In genomic region chr8:119838100-119838982, GRCm38 (mm10) we compare ENCODE assay signal across 8 mouse cellular contexts. TPM values are rescaled to one million over a fixed set of nuclear protein-coding genes. Genes with fewer than 3 reads are reported as not detected.
A peak's percentile ranks its signal among the peaks of the same experiment; 100 is the strongest.
DNase-seq lines count a peak whose midpoint lies in the region; ATAC-seq and TF ChIP-seq lines count a peak whose summit lies in the region.

No protein-coding gene starts in this region.

- H3K4me1 ChIP-seq in thymus, adult 2 months (replicated peaks; ENCODE audit: control insufficient read depth, insufficient read depth, low read length): peaks cover 55% of the 10 kb centered on the region
- peaks cover 61% of the 10 kb centered on the region for H3K4me1 ChIP-seq in forebrain, embryonic 13.5 days
- peaks cover 51% of the 10 kb centered on the region for H3K4me1 ChIP-seq in limb, embryonic 10.5 days
- peaks cover 43% of the 10 kb centered on the region for H3K4me1 ChIP-seq in neural tube, embryonic 14.5 days (ENCODE audit: control insufficient read depth, insufficient read depth, low read length)
- peaks cover 6% of the 10 kb centered on the region for H3K4me1 ChIP-seq in lung, adult 2 months (ENCODE audit: control insufficient read depth, insufficient read depth, low read length)

- H3K36me3 ChIP-seq in thymus, adult 2 months (ENCODE audit: control insufficient read depth, insufficient read depth, low read length): no peaks in the 10 kb centered on the region
- peaks cover 10% of the 10 kb centered on the region; the same call in 1 of the 2 replicates for H3K36me3 ChIP-seq in forebrain, embryonic 13.5 days (ENCODE audit: poor library complexity, severe bottlenecking)
- no peaks in the 10 kb centered on the region for H3K36me3 ChIP-seq in limb, embryonic 10.5 days
- H3K36me3 ChIP-seq in neural tube, embryonic 14.5 days (ENCODE audit: control insufficient read depth, insufficient read depth, low read length): no peaks in the 10 kb centered on the region

- ATAC-seq in forebrain, embryonic 13.5 days: no peak
- no peak for ATAC-seq in neural tube, embryonic 14.5 days (ENCODE audit: low read depth)

- peak overlapping the region; percentile 84 for H3K4me2 ChIP-seq in forebrain, embryonic 13.5 days
- H3K4me2 ChIP-seq in neural tube, embryonic 14.5 days (ENCODE audit: low read depth, low read length): peak overlapping the region; percentile 87

- H3K9ac ChIP-seq in forebrain, embryonic 13.5 days: peak overlapping the region; percentile 82
- H3K9ac ChIP-seq in neural tube, embryonic 14.5 days (replicated peaks; ENCODE audit: low read depth, low read length): peak overlapping the region; percentile 80; the same call in 1 of the 2 replicates

- H3K27ac ChIP-seq in thymus, adult 2 months (ENCODE audit: control insufficient read depth, insufficient read depth, low read length): peak overlapping the region; percentile 45
- peak overlapping the region; percentile 70 for H3K27ac ChIP-seq in forebrain, embryonic 13.5 days
- peak overlapping the region; percentile 85 for H3K27ac ChIP-seq in limb, embryonic 10.5 days
- H3K27ac ChIP-seq in neural tube, embryonic 14.5 days (ENCODE audit: low read depth, low read length): no peak overlapping the region

- WGBS in thymus, adult 2 months: 35% methylated on average over 19 of the region's 19 CpGs
- WGBS in forebrain, embryonic 13.5 days: 76% methylated on average over 19 of the region's 19 CpGs
- WGBS in limb, embryonic 10.5 days: 86% methylated on average over 19 of the region's 19 CpGs
- WGBS in neural tube, embryonic 14.5 days: 44% methylated on average over 19 of the region's 19 CpGs
- WGBS in lung, adult 2 months: 45% methylated on average over 19 of the region's 19 CpGs

- no peak for TF ChIP-seq CTCF in thymus, adult 2 months (IDR thresholded peaks at IDR 0.05; ENCODE audit: borderline replicate concordance, control insufficient read depth, extremely low read depth, insufficient read depth, low read length, poor library complexity)
- no peak for TF ChIP-seq CTCF in lung, adult 2 months (IDR thresholded peaks at IDR 0.05; ENCODE audit: insufficient read depth, low read length)

- H3K9me3 ChIP-seq in forebrain, embryonic 13.5 days (replicated peaks): no peaks in the 10 kb centered on the region
- no peaks in the 10 kb centered on the region for H3K9me3 ChIP-seq in limb, embryonic 10.5 days (replicated peaks)
- H3K9me3 ChIP-seq in neural tube, embryonic 14.5 days (ENCODE audit: control insufficient read depth, low read length): no peaks in the 10 kb centered on the region

- DNase-seq in thymus, adult 2 months: peak; percentile 34
- no peak for DNase-seq in thymus, adult 18-20 months
- no peak for DNase-seq in limb, embryonic 10.5 days (ENCODE audit: low spot score)
- no peak for DNase-seq in lung, adult 2 months
- DNase-seq in adrenal gland, postnatal 25 days: no peak
- DNase-seq in spleen, adult 18-20 months: no peak

- peak overlapping the region; percentile 32 for H3K4me3 ChIP-seq in thymus, adult 2 months (ENCODE audit: control insufficient read depth, insufficient read depth, low read length)
- H3K4me3 ChIP-seq in forebrain, embryonic 13.5 days: peak overlapping the region; percentile 71
- H3K4me3 ChIP-seq in limb, embryonic 10.5 days: peak overlapping the region; percentile 70
- peak overlapping the region; percentile 79 for H3K4me3 ChIP-seq in neural tube, embryonic 14.5 days (ENCODE audit: low read depth, low read length)
- H3K4me3 ChIP-seq in lung, adult 2 months (replicated peaks; ENCODE audit: extremely low read depth, low read depth, low read length): no peak overlapping the region

- no peaks in the 10 kb centered on the region for H3K27me3 ChIP-seq in thymus, adult 2 months (ENCODE audit: control insufficient read depth, insufficient read depth, low read length)
- no peaks in the 10 kb centered on the region for H3K27me3 ChIP-seq in forebrain, embryonic 13.5 days
- H3K27me3 ChIP-seq in limb, embryonic 10.5 days (ENCODE audit: low read depth, poor library complexity, severe bottlenecking): peaks cover 5% of the 10 kb centered on the region; the same call in 1 of the 2 replicates
- H3K27me3 ChIP-seq in neural tube, embryonic 14.5 days (ENCODE audit: control insufficient read depth, insufficient read depth, low read length): no peaks in the 10 kb centered on the region

- 0 out of 2 replicates have a peak, but pooled peaks have one; percentile 19 for TF ChIP-seq POLR2A in thymus, adult 2 months (IDR thresholded peaks at IDR 0.05; ENCODE audit: control insufficient read depth, extremely low read depth, insufficient read depth, low read length, poor library complexity)
- no peak for TF ChIP-seq POLR2A in lung, adult 2 months (IDR thresholded peaks at IDR 0.05; ENCODE audit: borderline replicate concordance, extremely low read depth, low read depth, low read length)

RNA-seq across cellular contexts. Expression of gene Cotl1, which starts 2.0 kb away (rescaled TPM):
- polyA plus RNA-seq in thymus, adult 2 months (2012; rRNA removed): 428 and 476 TPM in 2 replicates
- polyA plus RNA-seq in forebrain, embryonic 13.5 days (2015; fragmentation: Nextera tagmentation; extraction: Ambion mirVana): 92.3 and 99.6 TPM in 2 replicates
- polyA plus RNA-seq in limb, embryonic 10.5 days (2016; fragmentation: Nextera tagmentation; extraction: Ambion mirVana): 53.2 and 94.6 TPM in 2 replicates
- polyA plus RNA-seq in neural tube, embryonic 14.5 days (2014; fragmentation: Nextera tagmentation; extraction: Ambion mirVana): 228 and 232 TPM in 2 replicates
- polyA plus RNA-seq in lung, adult 2 months (2012; rRNA removed): 155 and 180 TPM in 2 replicates
- 38.3 and 40.8 TPM in 2 replicates for total RNA-seq in adrenal gland, postnatal 25 days (2021)

RNA-seq across cellular contexts. Expression of gene Klhl36, which starts 23.7 kb away (rescaled TPM):
- 41.8 and 51.0 TPM in 2 replicates for polyA plus RNA-seq in thymus, adult 2 months (2012; rRNA removed)
- polyA plus RNA-seq in forebrain, embryonic 13.5 days (2015; fragmentation: Nextera tagmentation; extraction: Ambion mirVana): 10.8 and 12.6 TPM in 2 replicates
- polyA plus RNA-seq in limb, embryonic 10.5 days (2016; fragmentation: Nextera tagmentation; extraction: Ambion mirVana): 7.2 and 7.9 TPM in 2 replicates
- 15.3 and 15.5 TPM in 2 replicates for polyA plus RNA-seq in neural tube, embryonic 14.5 days (2014; fragmentation: Nextera tagmentation; extraction: Ambion mirVana)
- polyA plus RNA-seq in lung, adult 2 months (2012; rRNA removed): 28.9 and 47.8 TPM in 2 replicates
- total RNA-seq in adrenal gland, postnatal 25 days (2021): 6.9 and 13.5 TPM in 2 replicates
